Mouse (Mus musculus) myocyte (in vitro differentiated cells): ENCODE measurements at regions not wholly inside any gene's neighbourhood (a gene's known extent, or its start where the extent isn't known, plus 50 kb on each side); places are given as distances from the start of the nearest gene placed in this dataset.

ENCODE experiments used
- MAX ChIP-seq: IDR thresholded peaks from one replicate; pipeline ENCODE4 v1.6.1; 2011; ENCODE audit warnings: low read depth, mild to moderate bottlenecking, control low read depth
- POLR2A ChIP-seq: IDR thresholded peaks from one replicate; pipeline ENCODE4 v1.6.1; 2011; ENCODE audit warnings: low read depth, mild to moderate bottlenecking, control low read depth, moderate library complexity; ENCODE audit not compliant: insufficient read length

- TF ChIP-seq POLR2A (no peak), MAX (no peak)
These were observed 308.2 kb downstream of the Glrx3 start for GRCm38 (mm10) chr7:137745575-137745974.
